Mouse (Mus musculus) brown adipose tissue, adult 24 weeks (tissue): ENCODE measurements around the gene Trib3. TPM values are rescaled to one million over a fixed set of nuclear protein-coding genes. Genes with fewer than 3 reads are reported as not detected.

Source experiments
- H3K27ac ChIP-seq: fragments of 200-500 bp; replicated peaks from 2 replicates; pipeline ENCODE4 v1.5.1; 2012; ENCODE audit warnings: low read depth, mild to moderate bottlenecking, low read length
- H3K4me1 ChIP-seq: fragments of 200-500 bp; 2 replicates; pipeline ENCODE4 v1.6.1; 2012; ENCODE audit warnings: low read length, mixed read lengths; ENCODE audit not compliant: control insufficient read depth, insufficient read depth, insufficient read length
- H3K4me3 ChIP-seq: fragments of 200-500 bp; 2 replicates; pipeline ENCODE4 v1.5.1; 2012; ENCODE audit warnings: low read depth, mild to moderate bottlenecking, low read length, moderate library complexity; ENCODE audit not compliant: insufficient read depth
- polyA plus RNA-seq: library from polyadenylated mRNA; stranded (reverse); fragments of >200 nt; gene quantifications from 2 replicates; pipeline ENCODE4 v1.2.4, GENCODE M21; 2012; ENCODE audit not compliant: missing spikeins, insufficient read depth, insufficient read length

The Trib3 gene
- 4.8 and 5.2 TPM in 2 replicates for polyA plus RNA-seq

GRCm38 (mm10) chr2:152343329-152344213 lies at the start of gene Trib3:
TSS of gene Trib3 (minus strand) at chr2:152344032.
- Histone ChIP-seq H3K27ac (peak within 1 kb of the TSS; percentile 63), H3K4me3 (peak within 1 kb of the TSS; percentile 72), H3K4me1 (0 out of 2 replicates have a peak, but pooled peaks cover 2% of the 10 kb centered on the region)

- no peak overlapping the region for H3K4me3 ChIP-seq
- H3K4me1 ChIP-seq = no peaks in the 10 kb centered on the region
- no peak overlapping the region for H3K27ac ChIP-seq
Measured at GRCm38 (mm10) chr2:152393225-152394017, 49.6 kb upstream of the Trib3 start.

GRCm38 (mm10) chr2:152392786-152393185 lies 49.0 kb upstream of the Trib3 start:
- Histone ChIP-seq H3K4me3 (no peak overlapping the region), H3K4me1 (no peaks in the 10 kb centered on the region), H3K27ac (no peak overlapping the region)

GRCm38 (mm10) chr2:152384191-152384590 lies 40.4 kb upstream of the Trib3 start:
- Histone ChIP-seq H3K27ac (no peak overlapping the region), H3K4me3 (no peak overlapping the region), H3K4me1 (no peaks in the 10 kb centered on the region)

GRCm38 (mm10) chr2:152376345-152376741 lies 32.5 kb upstream of the Trib3 start, which contains the start of gene Nrsn2:
TSS of gene Nrsn2 (minus strand) at chr2:152376638.
- H3K27ac ChIP-seq = no peak within 1 kb of the TSS
- no peaks in the 10 kb centered on the region for H3K4me1 ChIP-seq
- no peak within 1 kb of the TSS for H3K4me3 ChIP-seq

GRCm38 (mm10) chr2:152375652-152376344 lies 32.0 kb upstream of the Trib3 start:
- Histone ChIP-seq H3K4me1 (no peaks in the 10 kb centered on the region), H3K4me3 (no peak overlapping the region), H3K27ac (no peak overlapping the region)

- Histone ChIP-seq H3K4me3 (no peak overlapping the region), H3K4me1 (no peaks in the 10 kb centered on the region), H3K27ac (no peak overlapping the region)
Measured at GRCm38 (mm10) chr2:152373547-152373946, 29.7 kb upstream of the Trib3 start.

- no peak overlapping the region for H3K4me3 ChIP-seq
- no peaks in the 10 kb centered on the region for H3K4me1 ChIP-seq
- no peak overlapping the region for H3K27ac ChIP-seq
Measured at GRCm38 (mm10) chr2:152372661-152373060, 28.8 kb upstream of the Trib3 start.

- no peaks in the 10 kb centered on the region for H3K4me1 ChIP-seq
- no peak overlapping the region for H3K27ac ChIP-seq
- no peak overlapping the region for H3K4me3 ChIP-seq
Measured at GRCm38 (mm10) chr2:152372104-152372503, 28.3 kb upstream of the Trib3 start.

- H3K4me3 ChIP-seq = no peak overlapping the region
- H3K27ac ChIP-seq = no peak overlapping the region
- H3K4me1 ChIP-seq = no peaks in the 10 kb centered on the region
Measured at GRCm38 (mm10) chr2:152368532-152369140, 24.8 kb upstream of the Trib3 start.

GRCm38 (mm10) chr2:152367917-152368316 lies 24.1 kb upstream of the Trib3 start:
- Histone ChIP-seq H3K27ac (no peak overlapping the region), H3K4me3 (no peak overlapping the region), H3K4me1 (no peaks in the 10 kb centered on the region)

- peak overlapping the region; percentile 9; the same call in 1 of the 2 replicates for H3K27ac ChIP-seq
- H3K4me1 ChIP-seq = peaks cover 11% of the 10 kb centered on the region
- no peak overlapping the region for H3K4me3 ChIP-seq
Measured at GRCm38 (mm10) chr2:152363245-152364147, 19.7 kb upstream of the Trib3 start.

- H3K4me3 ChIP-seq = no peak overlapping the region
- H3K27ac ChIP-seq = peak overlapping the region; percentile 82
- peaks cover 11% of the 10 kb centered on the region for H3K4me1 ChIP-seq
Measured at GRCm38 (mm10) chr2:152361193-152361592, 17.4 kb upstream of the Trib3 start.
